Mouse (Mus musculus): ENCODE measurements at regions not wholly inside any gene's neighbourhood (a gene's known extent, or its start where the extent isn't known, plus 50 kb on each side); places are given as distances from the start of the nearest gene placed in this dataset.

- no peak for DNase-seq (ENCODE audit: low spot score in 2 of 2)
Measured at GRCm38 (mm10) chr5:90030737-90031136, 147.6 kb upstream of the Adamts3 start.

GRCm38 (mm10) chr5:90029751-90030150 lies 146.6 kb upstream of the Adamts3 start:
- no peak for DNase-seq (ENCODE audit: low spot score in 2 of 2)

DNA sequence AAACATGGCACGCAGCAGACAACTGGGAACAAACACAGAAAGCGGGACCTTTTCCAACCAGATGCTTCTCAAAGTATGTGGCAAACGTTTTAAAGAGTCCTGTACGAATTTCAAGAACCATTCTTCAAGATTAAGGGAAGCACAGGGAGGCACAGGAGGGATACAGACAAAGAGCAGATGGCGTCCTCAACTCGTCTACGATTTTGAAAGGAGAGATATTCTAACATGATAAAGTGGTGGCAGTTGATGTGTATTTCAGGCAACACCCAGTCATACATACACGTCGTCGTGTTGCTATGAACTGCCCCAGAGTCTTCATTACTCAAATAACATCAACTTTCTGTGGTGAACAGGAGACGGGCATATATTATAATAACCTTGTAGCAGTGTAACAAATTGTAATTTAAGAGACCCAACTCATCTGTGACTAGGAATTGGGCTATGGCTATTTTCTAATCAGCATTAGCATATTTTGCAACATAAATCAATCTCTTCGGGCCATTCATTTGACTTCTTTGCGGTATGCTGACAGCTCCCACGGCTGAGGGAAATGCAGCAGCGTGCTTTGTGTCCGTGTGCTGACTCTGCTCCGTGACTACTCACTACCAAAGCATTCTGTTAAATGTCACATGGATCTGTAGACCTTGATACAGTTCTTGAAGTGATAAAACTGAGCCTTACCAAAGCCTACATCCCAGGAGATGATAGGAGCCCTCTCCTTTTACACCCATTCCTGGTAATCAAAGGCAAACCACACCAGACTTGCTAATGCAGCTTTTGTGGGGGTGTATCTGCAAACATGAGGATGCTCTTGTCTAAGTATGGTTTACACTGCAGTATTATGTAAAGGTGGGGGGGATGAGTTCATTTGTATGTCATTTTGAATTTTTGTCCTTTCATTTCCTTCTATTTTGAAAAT lies 144.0 kb upstream of the Adamts3 start:
- DNase-seq (ENCODE audit: low spot score in 2 of 2): no peak

DNA sequence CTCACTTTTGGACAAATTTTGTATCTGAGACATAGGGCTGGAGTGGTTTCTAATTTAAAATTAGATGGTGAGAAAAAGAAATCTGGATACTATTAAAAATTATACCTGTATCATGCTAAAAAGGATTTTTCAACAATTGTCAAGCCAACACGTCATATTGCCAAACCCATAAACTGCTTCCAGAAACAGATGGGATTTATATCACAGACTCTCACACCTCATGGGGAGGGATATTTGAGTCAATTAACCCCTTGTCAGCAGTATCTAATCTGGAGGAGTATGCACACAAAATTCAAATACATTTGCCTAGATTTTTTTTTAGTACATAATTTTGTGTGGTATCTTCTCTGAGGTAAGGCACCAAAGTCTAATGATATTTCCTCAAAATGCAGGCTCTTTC lies 138.3 kb upstream of the Adamts3 start:
- no peak for DNase-seq (ENCODE audit: low spot score in 2 of 2)

- no peak for DNase-seq (ENCODE audit: low spot score in 2 of 2)
Measured at GRCm38 (mm10) chr5:90000758-90001157, 117.6 kb upstream of the Adamts3 start.

DNA sequence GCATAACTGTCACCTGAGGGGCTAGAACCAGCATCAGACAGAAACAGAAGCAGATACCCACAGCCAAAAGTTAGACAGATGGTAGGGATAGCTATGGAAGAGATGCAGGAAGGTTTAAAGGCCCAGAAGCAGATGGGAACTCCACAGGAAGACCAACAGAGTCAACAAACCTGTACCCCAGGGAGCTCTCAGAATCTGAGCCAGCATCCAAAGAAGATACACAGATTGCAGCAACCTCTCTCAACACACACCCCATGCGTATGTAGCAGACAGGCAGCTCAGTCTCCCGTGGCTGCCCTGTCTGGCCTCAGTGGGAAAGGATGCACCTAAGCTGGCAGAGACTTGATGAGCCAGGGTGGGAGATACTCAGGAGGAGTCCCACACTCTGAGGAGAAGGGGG lies 108.4 kb upstream of the Adamts3 start:
- no peak for DNase-seq (ENCODE audit: low spot score in 2 of 2)

DNA sequence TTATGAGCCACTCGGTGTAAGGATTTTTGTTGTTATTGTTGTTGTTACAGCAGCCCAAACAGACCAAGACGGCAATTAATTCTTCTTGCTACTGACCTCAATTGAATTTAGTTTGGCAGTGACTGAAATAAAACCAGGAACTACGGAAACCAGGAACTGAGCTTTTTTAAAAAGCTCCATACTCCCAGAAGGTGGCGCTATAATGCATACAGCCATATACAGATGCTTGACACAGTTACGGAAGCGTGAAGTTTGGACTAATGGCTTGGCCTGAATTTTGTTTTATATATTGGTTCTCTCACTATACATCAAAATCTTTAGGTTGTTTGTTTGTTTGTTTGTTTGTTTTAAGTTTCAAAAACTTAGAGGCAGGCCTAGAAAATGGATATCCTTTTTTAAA lies 98.5 kb upstream of the Adamts3 start:
- no peak for DNase-seq (ENCODE audit: low spot score in 2 of 2)

- no peak for DNase-seq (ENCODE audit: low spot score in 2 of 2)
Measured at GRCm38 (mm10) chr5:89980204-89980603, 97.1 kb upstream of the Adamts3 start.

- DNase-seq (ENCODE audit: low spot score in 2 of 2): no peak
Measured at GRCm38 (mm10) chr5:89952611-89953010, 69.5 kb upstream of the Adamts3 start.

DNA sequence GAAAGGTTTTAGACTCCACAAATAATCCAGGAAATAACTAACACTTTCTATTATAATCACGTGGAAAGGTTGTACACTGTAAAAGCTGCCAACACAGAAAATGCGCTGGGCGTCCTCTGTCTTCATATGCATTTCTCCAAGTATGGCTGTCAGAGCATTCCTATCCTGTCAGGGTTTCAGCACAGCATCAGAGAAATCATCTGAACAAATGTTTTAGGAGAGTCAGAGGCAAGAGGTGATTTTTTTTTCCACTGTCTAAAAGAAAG lies 62.5 kb upstream of the Adamts3 start:
- no peak for DNase-seq (ENCODE audit: low spot score in 2 of 2)

DNA sequence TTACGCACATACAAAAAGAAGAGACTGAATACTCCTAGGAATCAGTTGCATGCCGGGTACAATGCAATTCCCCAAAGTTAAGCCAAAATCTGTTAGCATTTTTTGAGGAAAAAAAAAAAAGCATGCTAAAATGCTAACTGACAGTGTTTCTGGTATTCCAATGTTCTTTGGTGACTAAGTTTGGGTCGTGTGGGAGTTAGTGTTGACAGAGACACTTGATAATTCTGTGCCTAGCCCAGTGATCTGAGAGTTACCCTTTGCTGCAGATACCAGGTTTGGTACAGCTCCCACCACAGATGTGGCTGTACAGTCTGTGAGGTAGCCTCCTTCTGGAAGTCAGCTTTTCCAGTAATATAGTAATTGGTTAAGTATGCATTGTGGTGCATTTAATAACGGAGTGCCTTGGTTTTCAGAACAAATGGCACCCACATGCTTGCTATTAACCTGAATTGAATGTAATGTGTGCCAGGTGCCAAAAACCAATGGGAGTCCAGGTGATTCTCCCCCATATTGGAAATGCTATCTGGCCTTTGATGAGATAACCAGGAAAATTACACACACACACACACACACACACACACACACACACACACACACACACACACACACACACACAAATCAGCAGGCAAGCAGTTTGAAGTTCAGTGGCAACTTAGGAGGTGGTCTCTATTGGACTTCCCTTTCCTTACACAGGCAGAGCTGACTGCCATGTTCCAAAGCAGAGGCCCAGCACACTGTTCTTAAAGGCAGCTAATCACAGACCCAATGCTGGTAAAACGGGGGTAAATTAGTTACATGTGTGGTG lies 61.9 kb upstream of the Adamts3 start:
- DNase-seq (ENCODE audit: low spot score in 2 of 2): no peak

DNA sequence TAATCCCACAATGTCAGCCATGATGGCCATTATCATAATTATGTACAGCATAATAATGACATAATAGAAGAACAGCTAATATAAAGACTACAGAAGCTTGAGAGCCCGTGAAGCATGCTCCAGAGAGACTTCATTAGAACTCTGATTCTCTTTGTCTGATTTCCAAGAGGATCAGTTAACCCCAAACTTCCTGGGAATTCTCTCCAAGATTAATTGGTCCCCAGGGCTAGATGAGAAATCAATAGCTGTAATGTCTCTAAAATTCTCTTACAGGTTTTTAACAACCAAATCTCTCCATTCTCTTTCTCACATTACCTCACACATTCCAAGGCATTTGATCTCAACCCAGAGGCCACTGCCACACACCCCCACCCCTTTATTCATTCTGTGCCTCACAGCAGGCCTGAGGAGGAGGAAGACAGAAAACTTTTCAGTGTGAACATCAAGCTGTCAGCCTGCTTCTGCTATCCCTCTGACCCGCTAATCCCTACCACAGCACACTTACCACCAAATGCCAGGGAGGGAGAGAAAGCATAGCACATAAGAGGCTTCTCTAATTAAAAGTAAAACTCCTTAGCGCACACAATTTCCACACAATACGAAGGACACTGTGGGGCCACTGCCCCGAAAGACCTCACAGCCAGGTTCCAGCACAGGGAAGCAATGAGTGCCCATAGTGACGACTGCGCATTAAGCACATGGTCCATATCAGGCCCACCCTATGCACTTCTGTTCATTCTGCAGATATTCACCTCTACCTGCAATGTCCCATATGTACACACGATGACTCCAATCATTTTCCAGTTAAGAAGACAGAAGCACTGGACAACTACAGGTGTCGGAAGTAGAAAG lies 60.4 kb upstream of the Adamts3 start:
- no peak for DNase-seq (ENCODE audit: low spot score in 2 of 2)

- DNase-seq (ENCODE audit: low spot score in 2 of 2): no peak
Measured at GRCm38 (mm10) chr5:89942244-89942643, 59.1 kb upstream of the Adamts3 start.

- DNase-seq (ENCODE audit: low spot score in 2 of 2): no peak
Measured at GRCm38 (mm10) chr5:89932999-89933398, 49.9 kb upstream of the Adamts3 start.
